Mouse (Mus musculus) embryonic fibroblast, embryonic 13.5 days (primary cell): ENCODE results near the gene Exoc6.

Source experiments
- CTCF ChIP-seq: IDR thresholded peaks from 2 replicates; pipeline ENCODE4 v1.5.1; 2011; ENCODE audit warnings: mild to moderate bottlenecking, control low read depth, low read length, moderate library complexity, borderline replicate concordance; ENCODE audit not compliant: insufficient read depth
- POLR2A ChIP-seq: IDR thresholded peaks from 2 replicates; pipeline ENCODE4 v1.6.1; 2011; ENCODE audit warnings: low read depth, mild to moderate bottlenecking, control low read depth, low read length, moderate library complexity

DNA sequence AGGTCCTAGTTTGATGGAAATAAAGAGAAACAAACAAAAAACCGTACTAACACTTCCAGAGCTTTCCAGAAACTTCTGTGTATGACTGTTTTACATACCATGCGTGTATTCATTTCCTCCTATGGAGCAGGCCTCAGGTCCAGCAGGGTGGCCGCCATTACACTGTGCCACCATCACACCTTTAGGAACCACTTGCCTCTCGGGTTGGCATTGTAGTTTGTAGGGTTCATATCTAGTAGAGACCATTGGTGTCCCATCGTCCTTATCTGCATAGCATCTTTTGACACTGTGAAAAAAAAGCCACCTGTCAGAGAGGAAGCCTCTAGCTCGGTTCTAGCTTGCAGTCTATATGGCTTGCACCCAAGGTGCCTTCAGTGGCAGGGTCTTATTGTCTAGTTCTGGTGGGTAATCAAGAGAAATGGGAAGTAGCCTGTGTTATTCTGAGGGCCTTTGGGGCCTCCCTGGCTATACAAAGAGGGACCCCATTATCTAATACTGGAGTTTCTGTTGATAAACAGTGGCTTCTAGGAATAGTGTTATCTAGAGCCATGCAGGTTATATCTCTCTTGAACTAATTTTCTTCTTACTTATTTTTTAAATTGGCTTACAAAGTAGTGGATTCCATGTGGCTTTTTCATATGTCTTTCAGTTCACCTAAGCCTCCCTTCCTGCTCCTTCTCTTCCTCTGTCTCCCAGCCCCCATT, 5.8 kb downstream of the Exoc6 start:
- TF ChIP-seq CTCF (no peak), POLR2A (no peak)
